Comparison of ENCODE assay signal across 19 mouse cellular contexts in the genomic region with DNA sequence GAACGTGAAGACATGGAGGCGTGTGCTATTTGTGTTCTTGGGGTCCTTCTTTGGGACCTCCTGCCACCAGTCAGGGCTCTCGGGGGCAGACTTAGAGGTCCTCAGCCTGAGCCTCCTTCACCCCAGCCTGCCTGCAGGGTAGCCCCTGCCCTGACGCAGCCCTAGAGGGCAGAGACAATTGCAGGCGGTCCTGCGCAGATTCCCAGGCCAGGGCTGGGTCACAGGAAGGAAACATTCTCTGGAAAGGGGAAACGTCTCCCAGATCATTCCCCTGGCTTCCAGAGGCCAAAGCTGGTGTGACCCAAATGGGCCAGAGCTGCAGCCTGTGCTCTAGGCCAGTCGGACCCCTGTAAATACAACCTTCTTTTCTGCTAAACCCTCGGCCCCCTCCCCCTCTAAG. TPM values are rescaled to one million over a fixed set of nuclear protein-coding genes. Genes with fewer than 3 reads are reported as not detected.
DNase-seq lines count a peak whose midpoint lies in the region; ATAC-seq lines count a peak whose summit lies in the region.
"Had no signal": no experiment of that assay in that cellular context is flagged by ENCODE, and none has a peak within 500 bp of the region (broad histone marks: within the 10 kb centered on the region; RNA-seq: fewer than 3 reads in every experiment).

No protein-coding gene starts in this region.

- H3K9me3 ChIP-seq in midbrain, embryonic 11.5 days (ENCODE audit: control insufficient read depth, low read length): no peaks in the 10 kb centered on the region
- no peaks in the 10 kb centered on the region for H3K9me3 ChIP-seq in midbrain, embryonic 13.5 days
- H3K9me3 ChIP-seq: forebrain, embryonic 12.5 days; liver, embryonic 13.5 days had no signal

- DNase-seq in adrenal gland, postnatal 36 days: peak; percentile 33 to 48
- no peak for DNase-seq in adrenal gland, postnatal 4 days (ENCODE audit: low spot score in 2 of 2)
- DNase-seq in midbrain, embryonic 11.5 days (ENCODE audit: low spot score, missing footprints): peak; percentile 89
- DNase-seq in heart, postnatal 36 days: peak; percentile 48 to 55
- peak; percentile 62 for DNase-seq in lung, postnatal 25 days (ENCODE audit: low spot score)
- DNase-seq in yolk sac, embryonic 10.5 days (ENCODE audit: low spot score): no peak
- no peak for DNase-seq in thymus, adult 18-20 months
- DNase-seq: gastrocnemius, postnatal 36 days; liver, embryonic 13.5 days; right cerebral cortex, postnatal 25 days; thymus, postnatal 36 days had no signal

- H3K9ac ChIP-seq in midbrain, embryonic 11.5 days (ENCODE audit: low read length): no peak overlapping the region
- no peak overlapping the region for H3K9ac ChIP-seq in midbrain, embryonic 13.5 days (replicated peaks)
- H3K9ac ChIP-seq: forebrain, embryonic 12.5 days; liver, embryonic 13.5 days had no signal

- no peak overlapping the region for H3K4me2 ChIP-seq in midbrain, embryonic 11.5 days
- no peak overlapping the region for H3K4me2 ChIP-seq in midbrain, embryonic 13.5 days (replicated peaks)
- H3K4me2 ChIP-seq: forebrain, embryonic 12.5 days; liver, embryonic 13.5 days had no signal

- ATAC-seq in midbrain, embryonic 11.5 days (ENCODE audit: low FRiP score): no peak
- no peak for ATAC-seq in midbrain, embryonic 13.5 days
- ATAC-seq: activated CD4-positive, CD25-positive, alpha-beta regulatory T cell, adult 4 months had no signal

- H3K27me3 ChIP-seq in midbrain, embryonic 11.5 days (ENCODE audit: control insufficient read depth, insufficient read depth, low read length): peaks cover 60% of the 10 kb centered on the region
- H3K27me3 ChIP-seq in midbrain, embryonic 13.5 days: peaks cover 85% of the 10 kb centered on the region

- H3K27ac ChIP-seq in midbrain, embryonic 11.5 days (ENCODE audit: low read depth, low read length): no peak overlapping the region
- no peak overlapping the region for H3K27ac ChIP-seq in midbrain, embryonic 13.5 days
- H3K27ac ChIP-seq: forebrain, embryonic 12.5 days; liver, embryonic 13.5 days had no signal

- H3K4me3 ChIP-seq in midbrain, embryonic 11.5 days (ENCODE audit: low read depth, low read length): no peak overlapping the region
- H3K4me3 ChIP-seq in midbrain, embryonic 13.5 days (replicated peaks): no peak overlapping the region
- H3K4me3 ChIP-seq: forebrain, embryonic 12.5 days; liver, embryonic 13.5 days had no signal

- WGBS in midbrain, embryonic 11.5 days: 8% methylated on average over 9 of the region's 9 CpGs
- WGBS in midbrain, embryonic 13.5 days: 6% methylated on average over 9 of the region's 9 CpGs

- intact Hi-C loops in heart, postnatal 36 days (cut with DNase I): loop anchor here (5.0 kb wide), 1 partner anchor 156 kb away; no protein-coding TSS in a partner anchor

- peaks cover 6% of the 10 kb centered on the region for H3K4me1 ChIP-seq in midbrain, embryonic 11.5 days (ENCODE audit: control insufficient read depth, insufficient read depth, low read length)
- peaks cover 24% of the 10 kb centered on the region; the same call in 1 of the 2 replicates for H3K4me1 ChIP-seq in midbrain, embryonic 13.5 days (replicated peaks)

- H3K36me3 ChIP-seq in midbrain, embryonic 11.5 days (ENCODE audit: control insufficient read depth, insufficient read depth, low read length): no peaks in the 10 kb centered on the region
- no peaks in the 10 kb centered on the region for H3K36me3 ChIP-seq in midbrain, embryonic 13.5 days
- H3K36me3 ChIP-seq: forebrain, embryonic 12.5 days; liver, embryonic 13.5 days had no signal

RNA-seq across cellular contexts. Expression of gene Gata2, which starts 12.2 kb away (rescaled TPM):
- total RNA-seq in adrenal gland, postnatal 36 days (2021): 10 to 100 TPM; 21.0 to 21.1 TPM
- total RNA-seq in adrenal gland, postnatal 4 days (2021): 10 to 100 TPM; 55.5 to 62.7 TPM
- polyA plus RNA-seq in midbrain, embryonic 11.5 days (2014; fragmentation: Nextera tagmentation; extraction: Ambion mirVana): 26.6 and 28.6 TPM in 2 replicates
- 25.7 and 38.1 TPM in 2 replicates for polyA plus RNA-seq in midbrain, embryonic 13.5 days (2015; fragmentation: Nextera tagmentation; extraction: Ambion mirVana)
- 10 to 100 TPM; 17.3 to 20.1 TPM for total RNA-seq in heart, postnatal 36 days (2021)
- polyA plus RNA-seq: activated CD4-positive, CD25-positive, alpha-beta regulatory T cell, adult 4 months had no signal

RNA-seq across cellular contexts. Expression of gene Dnajb8, which starts 16.1 kb away (rescaled TPM):
- total RNA-seq in adrenal gland, postnatal 36 days (2021): not detected
- not detected for total RNA-seq in adrenal gland, postnatal 4 days (2021)
- not detected in 2 replicates for polyA plus RNA-seq in midbrain, embryonic 11.5 days (2014; fragmentation: Nextera tagmentation; extraction: Ambion mirVana)
- polyA plus RNA-seq in midbrain, embryonic 13.5 days (2015; fragmentation: Nextera tagmentation; extraction: Ambion mirVana): not detected in 2 replicates
- not detected for total RNA-seq in heart, postnatal 36 days (2021)
- total RNA-seq: gastrocnemius, postnatal 36 days; left cerebral cortex, postnatal 10 days; megakaryocyte-erythroid progenitor cell, adult 5-6 weeks; MEL had no signal
- polyA plus RNA-seq: activated CD4-positive, CD25-positive, alpha-beta regulatory T cell, adult 4 months; forebrain, embryonic 12.5 days; hindbrain, embryonic 16.5 days; liver, embryonic 13.5 days; neural tube, embryonic 14.5 days had no signal

Comparison
In these comparisons a context has a peak if more than half of its experiments do, and no peak if none do; other contexts are left out.
1. DNase-seq: peak in adrenal gland, postnatal 36 days (2 of 2), midbrain, embryonic 11.5 days (single experiment), heart, postnatal 36 days (2 of 2) and lung, postnatal 25 days (single experiment); none in adrenal gland, postnatal 4 days (0 of 2), yolk sac, embryonic 10.5 days (single experiment) and thymus, adult 18-20 months (0 of 2).